Mouse (Mus musculus): ENCODE measurements around the gene Fmo6. TPM values are rescaled to one million over a fixed set of nuclear protein-coding genes. Genes with fewer than 3 reads are reported as not detected.

The Fmo6 gene
- polyA plus RNA-seq, 1 experiment from 2014 or later, result not detected

- no peak for DNase-seq (ENCODE audit: extremely low spot score, low spot score)
- Histone ChIP-seq H3K9me3 (no peaks in the 10 kb centered on the region), H3K27me3 (ENCODE audit: poor library complexity, severe bottlenecking) (no peaks in the 10 kb centered on the region), H3K27ac (no peak overlapping the region), H3K36me3 (replicated peaks) (no peaks in the 10 kb centered on the region), H3K4me1 (0 out of 2 replicates have a peak, but pooled peaks cover 3% of the 10 kb centered on the region), H3K4me3 (no peak overlapping the region)
- 81% methylated on average over 5 of the region's 5 CpGs for WGBS
Measured at GRCm38 (mm10) chr1:162937970-162938695, 818 bp upstream of the Fmo6 start.

DNA sequence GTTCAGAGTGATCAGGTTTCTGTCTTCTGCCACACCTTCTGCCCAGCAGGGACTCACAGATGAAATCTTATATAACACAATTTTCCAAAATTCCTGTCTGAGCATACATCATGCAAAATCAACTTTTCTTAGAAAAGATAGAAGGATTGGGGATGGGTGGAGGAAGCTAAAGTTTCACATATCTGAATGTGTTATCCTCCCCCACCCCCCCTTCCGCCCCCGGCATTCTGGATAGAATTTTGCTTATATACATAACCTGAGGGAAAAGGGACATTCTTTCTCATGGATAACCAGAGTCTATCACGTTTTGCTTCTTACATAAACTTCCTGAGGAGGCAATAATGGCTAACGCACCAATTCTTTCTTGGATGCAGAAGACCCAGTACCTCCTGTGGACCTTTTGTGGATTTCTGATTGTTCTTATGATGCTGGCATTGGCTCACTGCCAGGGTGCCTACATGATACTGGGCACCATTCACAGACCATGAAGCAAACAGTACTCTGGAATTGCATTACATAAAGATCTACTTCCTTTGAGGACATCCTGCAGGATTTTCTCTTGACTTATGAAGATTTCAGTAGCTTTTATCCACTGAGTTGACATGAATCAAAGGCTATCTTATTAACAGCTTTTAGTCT lies 2.8 kb downstream of the Fmo6 start:
- Histone ChIP-seq H3K9me3 (no peaks in the 10 kb centered on the region), H3K27ac (no peak overlapping the region), H3K36me3 (replicated peaks) (no peaks in the 10 kb centered on the region), H3K27me3 (ENCODE audit: poor library complexity, severe bottlenecking) (no peaks in the 10 kb centered on the region), H3K4me1 (0 out of 2 replicates have a peak, but pooled peaks cover 3% of the 10 kb centered on the region), H3K4me3 (no peak overlapping the region)
- WGBS, result 71% methylated on average over 4 of the region's 4 CpGs
- DNase-seq (ENCODE audit: extremely low spot score, low spot score), result no peak

- Histone ChIP-seq H3K4me1 (no peaks in the 10 kb centered on the region), H3K27me3 (ENCODE audit: poor library complexity, severe bottlenecking) (no peaks in the 10 kb centered on the region), H3K9me3 (no peaks in the 10 kb centered on the region), H3K4me3 (no peak overlapping the region), H3K36me3 (replicated peaks) (no peaks in the 10 kb centered on the region), H3K27ac (no peak overlapping the region)
- no peak for DNase-seq (ENCODE audit: extremely low spot score, low spot score)
- 90% methylated on average over 4 of the region's 4 CpGs for WGBS
Measured at GRCm38 (mm10) chr1:162932386-162932785, 4.9 kb downstream of the Fmo6 start.

- no peak for DNase-seq (ENCODE audit: extremely low spot score, low spot score)
- no peaks in the 10 kb centered on the region for H3K9me3 ChIP-seq
- no peak overlapping the region for H3K27ac ChIP-seq
- H3K4me1 ChIP-seq, result no peaks in the 10 kb centered on the region
- no peak overlapping the region for H3K4me3 ChIP-seq
- 76% methylated on average over 5 of the region's 5 CpGs for WGBS
- H3K36me3 ChIP-seq (replicated peaks), result no peaks in the 10 kb centered on the region
- H3K27me3 ChIP-seq (ENCODE audit: poor library complexity, severe bottlenecking), result no peaks in the 10 kb centered on the region
Measured at GRCm38 (mm10) chr1:162931880-162932279, 5.4 kb downstream of the Fmo6 start.

DNA sequence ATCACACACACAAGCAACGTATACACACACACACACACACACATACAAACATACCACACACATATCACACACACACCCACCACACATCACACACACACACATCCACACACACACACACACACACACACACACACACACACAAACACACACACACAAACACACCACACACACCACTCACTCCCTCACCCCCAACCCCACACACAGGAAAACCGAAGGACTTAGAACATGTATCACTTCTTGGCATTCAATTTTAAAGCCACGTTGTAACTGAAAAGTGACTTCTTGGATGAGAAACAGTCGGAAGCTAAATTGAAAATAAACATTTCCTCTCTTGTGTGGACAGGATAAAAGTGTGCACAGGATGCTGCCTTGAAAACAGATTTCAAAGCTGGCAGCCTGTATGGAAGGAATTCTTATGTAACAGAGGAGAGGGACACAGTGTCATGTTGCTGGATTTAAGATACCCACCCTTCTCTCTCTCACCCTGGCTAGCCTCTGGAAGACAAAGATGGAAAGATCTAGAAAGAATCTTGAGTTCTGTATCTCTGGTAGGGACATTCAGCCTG lies 5.9 kb downstream of the Fmo6 start:
- no peak overlapping the region for H3K4me3 ChIP-seq
- no peaks in the 10 kb centered on the region for H3K9me3 ChIP-seq
- H3K36me3 ChIP-seq (replicated peaks), result no peaks in the 10 kb centered on the region
- DNase-seq (ENCODE audit: extremely low spot score, low spot score), result no peak
- no peak overlapping the region for H3K27ac ChIP-seq
- 88% methylated on average over 4 of the region's 4 CpGs for WGBS
- no peaks in the 10 kb centered on the region for H3K4me1 ChIP-seq
- no peaks in the 10 kb centered on the region for H3K27me3 ChIP-seq (ENCODE audit: poor library complexity, severe bottlenecking)

- DNase-seq (ENCODE audit: extremely low spot score, low spot score), result no peak
- no peaks in the 10 kb centered on the region for H3K27me3 ChIP-seq (ENCODE audit: poor library complexity, severe bottlenecking)
- no peaks in the 10 kb centered on the region for H3K36me3 ChIP-seq (replicated peaks)
- H3K4me3 ChIP-seq, result no peak overlapping the region
- WGBS, result 73% methylated on average over 2 of the region's 2 CpGs
- H3K9me3 ChIP-seq, result no peaks in the 10 kb centered on the region
- H3K27ac ChIP-seq, result no peak overlapping the region
- H3K4me1 ChIP-seq, result no peaks in the 10 kb centered on the region
Measured at GRCm38 (mm10) chr1:162930631-162931030, 6.7 kb downstream of the Fmo6 start.

GRCm38 (mm10) chr1:162929146-162929545 lies 8.2 kb downstream of the Fmo6 start:
- H3K27me3 ChIP-seq (ENCODE audit: poor library complexity, severe bottlenecking), result no peaks in the 10 kb centered on the region
- no peaks in the 10 kb centered on the region for H3K4me1 ChIP-seq
- H3K4me3 ChIP-seq, result no peak overlapping the region
- 90% methylated on average over 3 of the region's 3 CpGs for WGBS
- H3K9me3 ChIP-seq, result no peaks in the 10 kb centered on the region
- no peaks in the 10 kb centered on the region for H3K36me3 ChIP-seq (replicated peaks)
- no peak overlapping the region for H3K27ac ChIP-seq
- no peak for DNase-seq (ENCODE audit: extremely low spot score, low spot score)

- no peaks in the 10 kb centered on the region for H3K9me3 ChIP-seq
- H3K4me3 ChIP-seq, result no peak overlapping the region
- H3K4me1 ChIP-seq, result no peaks in the 10 kb centered on the region
- H3K27me3 ChIP-seq (ENCODE audit: poor library complexity, severe bottlenecking), result no peaks in the 10 kb centered on the region
- H3K36me3 ChIP-seq (replicated peaks), result no peaks in the 10 kb centered on the region
- no peak overlapping the region for H3K27ac ChIP-seq
- DNase-seq (ENCODE audit: extremely low spot score, low spot score), result no peak
- WGBS, result 60% methylated on average over 1 of the region's 1 CpGs
Measured at GRCm38 (mm10) chr1:162925121-162925520, 12.2 kb downstream of the Fmo6 start.

DNA sequence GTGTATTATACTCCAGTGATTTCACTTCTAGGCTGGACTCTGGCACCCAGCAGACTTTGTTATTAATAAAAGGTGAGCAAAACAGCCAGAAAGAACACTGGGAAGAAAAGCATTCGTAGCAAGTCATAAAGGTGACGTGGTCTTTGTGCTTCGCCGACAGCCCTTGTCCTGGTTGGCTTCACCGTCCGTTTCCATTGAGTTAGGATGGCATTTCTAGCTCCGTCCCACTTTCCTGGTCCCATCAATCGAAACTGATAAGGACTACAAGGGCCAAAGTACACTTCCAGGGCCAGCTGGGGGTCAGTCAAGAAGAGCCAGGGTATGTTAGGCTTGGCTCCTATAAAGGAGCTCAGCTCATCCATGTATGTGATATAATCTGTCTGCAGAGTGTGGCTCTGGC lies 20.7 kb downstream of the Fmo6 start:
- H3K9me3 ChIP-seq, result no peaks in the 10 kb centered on the region
- H3K4me1 ChIP-seq, result 0 out of 2 replicates have a peak, but pooled peaks cover 3% of the 10 kb centered on the region
- WGBS, result 85% methylated on average over 8 of the region's 8 CpGs
- H3K36me3 ChIP-seq (replicated peaks), result no peaks in the 10 kb centered on the region
- no peaks in the 10 kb centered on the region for H3K27me3 ChIP-seq (ENCODE audit: poor library complexity, severe bottlenecking)
- no peak overlapping the region for H3K4me3 ChIP-seq
- no peak for DNase-seq (ENCODE audit: extremely low spot score, low spot score)
- H3K27ac ChIP-seq, result no peak overlapping the region

DNA sequence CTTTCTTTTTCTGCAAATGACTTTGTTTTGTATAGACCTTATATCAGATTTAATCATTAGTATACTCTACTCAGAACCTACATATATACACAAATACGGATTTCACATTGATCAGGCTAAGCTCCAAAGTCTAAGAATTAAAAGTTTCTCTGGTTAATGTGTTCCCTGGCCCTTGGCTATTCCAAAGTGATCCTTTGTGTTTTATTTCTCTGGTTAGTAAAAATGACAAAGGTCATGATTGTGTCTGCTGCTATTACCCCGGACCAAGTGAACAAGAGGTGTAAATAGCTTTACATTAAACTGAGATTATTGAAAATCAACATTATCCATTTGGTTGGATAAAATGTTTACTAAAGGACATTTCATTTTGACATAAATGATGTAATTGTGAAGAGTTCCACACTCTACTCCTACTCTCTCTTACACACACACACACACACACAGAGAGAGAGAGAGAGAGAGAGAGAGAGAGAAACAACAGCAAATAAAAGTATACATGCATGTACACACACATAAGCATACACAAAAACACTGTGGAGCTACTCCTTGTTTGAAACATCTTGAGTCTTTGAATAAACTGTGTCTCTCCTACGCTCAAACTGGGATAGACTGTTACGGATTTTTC lies 22.3 kb downstream of the Fmo6 start:
- 91% methylated on average over 4 of the region's 4 CpGs for WGBS
- Histone ChIP-seq H3K27ac (no peak overlapping the region), H3K9me3 (no peaks in the 10 kb centered on the region), H3K4me3 (no peak overlapping the region), H3K36me3 (replicated peaks) (no peaks in the 10 kb centered on the region), H3K27me3 (ENCODE audit: poor library complexity, severe bottlenecking) (no peaks in the 10 kb centered on the region), H3K4me1 (0 out of 2 replicates have a peak, but pooled peaks cover 3% of the 10 kb centered on the region)
- no peak for DNase-seq (ENCODE audit: extremely low spot score, low spot score)

DNA sequence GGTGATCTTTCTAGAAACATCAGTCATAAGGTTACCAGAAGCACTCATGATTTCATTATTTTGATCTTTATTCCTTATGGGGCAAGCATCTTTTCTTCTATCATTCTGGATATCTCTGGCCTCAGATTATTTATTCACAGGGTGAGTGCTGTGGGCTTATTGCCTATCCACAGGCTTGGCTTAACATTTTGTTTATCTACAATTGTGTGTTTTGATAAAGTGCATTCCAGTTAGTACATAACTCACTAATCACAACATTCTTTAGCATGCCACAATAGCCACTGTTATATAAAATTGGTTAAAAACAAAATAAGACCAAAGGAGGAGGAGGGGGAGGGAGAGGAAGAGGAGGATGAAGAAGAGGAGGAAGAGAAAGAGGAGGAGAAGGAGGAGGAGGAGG lies 25.2 kb downstream of the Fmo6 start:
- no peak overlapping the region for H3K4me3 ChIP-seq
- H3K4me1 ChIP-seq, result 0 out of 2 replicates have a peak, but pooled peaks cover under 1% of the 10 kb centered on the region
- H3K27me3 ChIP-seq (ENCODE audit: poor library complexity, severe bottlenecking), result no peaks in the 10 kb centered on the region
- H3K27ac ChIP-seq, result no peak overlapping the region
- H3K9me3 ChIP-seq, result no peaks in the 10 kb centered on the region
- no peaks in the 10 kb centered on the region for H3K36me3 ChIP-seq (replicated peaks)
- no peak for DNase-seq (ENCODE audit: extremely low spot score, low spot score)

GRCm38 (mm10) chr1:162901879-162902278 lies 35.4 kb downstream of the Fmo6 start:
- H3K4me1 ChIP-seq, result no peaks in the 10 kb centered on the region
- no peaks in the 10 kb centered on the region for H3K27me3 ChIP-seq (ENCODE audit: poor library complexity, severe bottlenecking)
- no peak overlapping the region for H3K27ac ChIP-seq
- H3K4me3 ChIP-seq, result no peak overlapping the region
- no peaks in the 10 kb centered on the region for H3K9me3 ChIP-seq
- H3K36me3 ChIP-seq (replicated peaks), result no peaks in the 10 kb centered on the region
- 81% methylated on average over 4 of the region's 4 CpGs for WGBS
- DNase-seq (ENCODE audit: extremely low spot score, low spot score), result no peak

All from forebrain, embryonic 10.5 days (tissue).